Mouse (Mus musculus): ENCODE measurements around the gene Zbtb22. TPM values are rescaled to one million over a fixed set of nuclear protein-coding genes. Genes with fewer than 3 reads are reported as not detected.
"Not testable (repeated sequence)": the region's sequence is repeated elsewhere in the genome, so short reads cannot be mapped to it uniquely, and the experiment has no call there.

Zbtb22 gene
- polyA plus RNA-seq, 1 experiment: 92.1 TPM

GRCm38 (mm10) chr17:33892429-33892828 is 23.3 kb upstream of the Zbtb22 start:
- 33% methylated on average over 7 of the region's 7 CpGs for WGBS
- Histone ChIP-seq H3K4me3 (replicated peaks; ENCODE audit: extremely low read depth, low read depth, low read length) (no peak overlapping the region), H3K4me1 (ENCODE audit: control insufficient read depth, insufficient read depth, low read length) (0 out of 2 replicates have a peak, but pooled peaks cover 3% of the 10 kb centered on the region)
- TF ChIP-seq CTCF (IDR thresholded peaks at IDR 0.05; ENCODE audit: insufficient read depth, low read length) (no peak), POLR2A (IDR thresholded peaks at IDR 0.05; ENCODE audit: borderline replicate concordance, extremely low read depth, low read depth, low read length) (no peak)
- no peak for DNase-seq

- 70% methylated on average over 4 of the region's 4 CpGs for WGBS
Observed at GRCm38 (mm10) chr17:33893011-33893410, 22.7 kb upstream of the Zbtb22 start.

DNA sequence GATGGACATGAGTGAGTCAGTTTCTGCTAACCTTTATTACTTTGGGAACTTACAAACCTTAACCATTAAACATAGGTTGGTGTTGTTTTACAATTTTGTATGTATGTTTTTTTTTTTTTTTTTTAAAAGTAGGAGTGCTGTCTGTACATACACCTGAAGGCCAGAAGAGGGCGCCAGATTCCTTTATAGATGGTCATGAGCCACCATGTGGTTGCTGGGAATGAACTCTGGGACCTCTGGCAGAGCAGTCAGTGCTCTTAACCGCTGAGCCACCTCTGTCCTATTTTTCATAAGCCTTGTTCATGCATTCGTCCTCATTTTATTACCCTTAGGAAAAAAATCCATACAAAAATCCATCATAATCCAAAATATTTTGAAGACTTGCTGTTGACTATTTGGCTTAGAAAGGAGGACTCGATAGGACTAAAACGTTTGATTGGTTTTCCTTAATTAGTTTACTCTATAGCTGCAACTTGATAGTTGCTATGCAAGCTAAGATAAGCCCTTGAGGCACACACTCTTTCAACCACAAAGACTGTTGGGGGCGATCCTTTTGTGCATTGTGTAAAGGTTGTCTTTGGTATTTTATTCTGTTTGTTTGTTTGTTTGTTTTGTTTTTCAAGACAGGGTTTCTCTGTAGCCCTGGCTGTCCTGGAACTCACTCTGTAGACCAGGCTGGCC is 18.4 kb upstream of the Zbtb22 start:
- no peak for DNase-seq
- peak; percentile 54 for TF ChIP-seq CTCF (IDR thresholded peaks at IDR 0.05; ENCODE audit: insufficient read depth, low read length)
- no peak for TF ChIP-seq POLR2A (IDR thresholded peaks at IDR 0.05; ENCODE audit: borderline replicate concordance, extremely low read depth, low read depth, low read length)
- Histone ChIP-seq H3K4me1 (ENCODE audit: control insufficient read depth, insufficient read depth, low read length) (no peaks in the 10 kb centered on the region), H3K4me3 (replicated peaks; ENCODE audit: extremely low read depth, low read depth, low read length) (no peak overlapping the region)
- 42% methylated on average over 6 of the region's 6 CpGs for WGBS

More at GRCm38 (mm10) chr17:33893011-33893410, 22.7 kb upstream of the Zbtb22 start:
- not testable (repeated sequence) for H3K4me3 ChIP-seq (replicated peaks; ENCODE audit: extremely low read depth, low read depth, low read length); DNase-seq; H3K4me1 ChIP-seq (ENCODE audit: control insufficient read depth, insufficient read depth, low read length)

DNA sequence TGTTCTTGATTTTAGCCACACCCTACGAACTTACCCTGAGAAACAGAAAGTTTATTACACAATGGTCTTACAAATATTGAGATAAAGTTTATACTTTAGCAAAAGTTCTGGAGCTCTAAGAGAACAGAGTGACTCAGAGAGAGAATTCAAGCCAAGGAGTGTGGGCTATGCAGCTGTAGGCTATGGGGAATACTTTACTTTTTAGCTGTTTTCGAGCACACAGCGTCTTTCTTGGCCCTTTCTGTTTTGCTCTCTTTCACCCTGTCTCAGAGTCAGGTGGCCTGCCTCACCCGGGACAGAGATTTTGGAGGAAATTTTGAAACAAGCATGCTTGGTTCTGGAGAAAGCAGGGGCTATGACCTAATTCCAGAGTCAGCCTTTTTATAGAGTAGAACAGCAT is 17.5 kb upstream of the Zbtb22 start:
- H3K4me1 ChIP-seq (ENCODE audit: control insufficient read depth, insufficient read depth, low read length); DNase-seq; H3K4me3 ChIP-seq (replicated peaks; ENCODE audit: extremely low read depth, low read depth, low read length): not testable (repeated sequence)
- WGBS: 71% methylated on average over 4 of the region's 4 CpGs

DNA sequence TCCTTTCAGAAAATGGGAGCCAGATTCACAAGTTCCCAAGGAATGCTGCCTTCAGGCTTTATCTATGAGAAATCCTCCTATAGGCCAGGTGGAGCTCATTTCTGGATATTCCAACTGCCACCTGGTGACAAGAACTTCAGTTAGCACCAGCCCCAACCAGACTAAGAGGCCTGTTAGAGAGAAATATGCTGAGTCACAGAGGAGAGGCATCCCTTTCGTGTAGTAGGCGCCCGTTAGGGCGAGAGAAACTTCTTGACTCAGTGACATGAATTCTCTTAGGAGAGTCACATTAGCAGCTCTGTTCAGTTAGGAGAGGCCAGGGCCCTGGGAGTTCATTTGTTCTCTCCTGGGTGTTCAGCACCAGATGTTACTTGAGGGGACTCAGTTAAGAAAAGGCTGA is 16.1 kb upstream of the Zbtb22 start:
- no peak for TF ChIP-seq POLR2A (IDR thresholded peaks at IDR 0.05; ENCODE audit: borderline replicate concordance, extremely low read depth, low read depth, low read length)
- TF ChIP-seq CTCF (IDR thresholded peaks at IDR 0.05; ENCODE audit: insufficient read depth, low read length): no peak
- Histone ChIP-seq H3K4me1 (ENCODE audit: control insufficient read depth, insufficient read depth, low read length) (no peaks in the 10 kb centered on the region), H3K4me3 (replicated peaks; ENCODE audit: extremely low read depth, low read depth, low read length) (no peak overlapping the region)
- DNase-seq: no peak
- 72% methylated on average over 4 of the region's 4 CpGs for WGBS

DNA sequence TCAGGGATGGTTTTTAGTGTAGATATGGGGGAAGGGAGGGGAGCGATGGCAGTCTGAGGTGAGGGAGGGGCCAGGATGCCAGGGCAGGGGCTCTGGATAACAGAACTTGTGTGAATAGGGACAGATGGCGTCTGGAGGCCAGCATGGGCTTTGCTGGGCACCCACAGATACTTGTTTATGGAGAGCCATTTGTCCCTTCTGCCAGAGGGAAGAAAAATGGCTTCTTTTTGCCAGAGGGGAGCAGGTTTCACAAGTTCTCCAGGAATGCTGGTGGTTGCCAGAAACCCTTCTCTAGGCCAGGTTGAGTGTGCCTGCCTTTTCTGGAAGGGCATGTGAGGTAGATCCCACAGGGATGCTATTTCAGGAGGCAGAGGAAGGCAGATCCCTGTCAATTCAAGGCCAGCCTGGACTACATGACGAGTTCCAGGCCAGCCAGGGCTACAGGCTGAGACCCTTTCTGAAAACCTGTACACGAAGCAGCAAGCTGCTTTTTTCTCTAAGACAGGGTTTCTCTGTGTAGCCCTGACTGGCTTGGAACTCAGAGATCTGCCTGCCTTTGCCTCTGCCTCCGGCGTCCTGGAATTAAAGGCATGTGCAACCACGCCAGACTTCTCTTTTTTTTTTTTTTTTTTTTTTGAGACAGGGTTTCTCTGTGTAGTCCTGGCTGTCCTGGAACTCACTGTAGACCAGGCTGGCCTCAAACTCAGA is 15.3 kb upstream of the Zbtb22 start:
- no peak for TF ChIP-seq POLR2A (IDR thresholded peaks at IDR 0.05; ENCODE audit: borderline replicate concordance, extremely low read depth, low read depth, low read length)
- no peak for TF ChIP-seq CTCF (IDR thresholded peaks at IDR 0.05; ENCODE audit: insufficient read depth, low read length)
- Histone ChIP-seq H3K4me1 (ENCODE audit: control insufficient read depth, insufficient read depth, low read length) (no peaks in the 10 kb centered on the region), H3K4me3 (replicated peaks; ENCODE audit: extremely low read depth, low read depth, low read length) (no peak overlapping the region)
- WGBS: 68% methylated on average over 7 of the region's 7 CpGs
- DNase-seq: no peak

DNA sequence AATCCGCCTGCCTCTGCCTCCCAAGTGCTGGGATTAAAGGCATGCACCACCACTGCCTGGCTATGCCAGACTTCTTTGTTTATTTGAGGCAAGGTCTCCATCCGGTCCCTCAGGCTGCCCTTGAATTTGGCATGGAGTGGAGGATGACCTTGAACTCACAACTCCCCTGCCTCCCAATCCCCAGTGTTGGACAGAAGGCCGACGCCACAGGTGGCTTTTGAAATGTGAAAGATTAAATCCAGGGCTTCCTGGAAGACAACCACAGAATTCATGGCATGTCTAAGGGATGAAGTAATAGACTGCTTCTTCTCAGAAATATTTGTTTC is 14.8 kb upstream of the Zbtb22 start:
- TF ChIP-seq CTCF (IDR thresholded peaks at IDR 0.05; ENCODE audit: insufficient read depth, low read length): no peak
- no peak for TF ChIP-seq POLR2A (IDR thresholded peaks at IDR 0.05; ENCODE audit: borderline replicate concordance, extremely low read depth, low read depth, low read length)

DNA sequence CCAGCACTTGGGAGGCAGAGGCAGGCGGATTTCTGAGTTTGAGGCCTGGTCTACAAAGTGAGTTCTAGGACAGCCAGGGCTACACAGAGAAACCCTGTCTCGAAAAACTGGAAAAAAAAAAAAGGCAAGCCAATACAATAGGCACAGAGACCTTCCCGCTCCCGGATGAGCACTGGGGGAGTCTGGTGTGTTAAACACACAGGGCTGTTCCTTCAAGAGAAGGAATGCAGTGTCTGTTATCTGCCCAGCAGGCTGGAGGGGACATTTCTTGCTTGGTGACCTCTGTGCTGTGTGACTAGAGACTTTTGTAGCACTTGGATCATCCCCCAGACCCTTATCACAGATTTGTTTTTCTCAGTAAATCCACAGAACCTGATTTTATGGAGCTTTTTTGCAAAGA is 14.1 kb upstream of the Zbtb22 start:
- WGBS: 49% methylated on average over 4 of the region's 4 CpGs
- H3K4me3 ChIP-seq (replicated peaks; ENCODE audit: extremely low read depth, low read depth, low read length): no peak overlapping the region
- DNase-seq: no peak
- no peaks in the 10 kb centered on the region for H3K4me1 ChIP-seq (ENCODE audit: control insufficient read depth, insufficient read depth, low read length)
- no peak for TF ChIP-seq POLR2A (IDR thresholded peaks at IDR 0.05; ENCODE audit: borderline replicate concordance, extremely low read depth, low read depth, low read length)
- TF ChIP-seq CTCF (IDR thresholded peaks at IDR 0.05; ENCODE audit: insufficient read depth, low read length): no peak

More for the DNA sequence above, 14.8 kb upstream of the Zbtb22 start:
- Histone ChIP-seq H3K4me3 (replicated peaks; ENCODE audit: extremely low read depth, low read depth, low read length) (no peak overlapping the region), H3K4me1 (ENCODE audit: control insufficient read depth, insufficient read depth, low read length) (no peaks in the 10 kb centered on the region)
- DNase-seq: no peak
- 79% methylated on average over 4 of the region's 4 CpGs for WGBS

- 55% methylated on average over 4 of the region's 4 CpGs for WGBS
- Histone ChIP-seq H3K4me3 (replicated peaks; ENCODE audit: extremely low read depth, low read depth, low read length) (no peak overlapping the region), H3K4me1 (ENCODE audit: control insufficient read depth, insufficient read depth, low read length) (no peaks in the 10 kb centered on the region)
- no peak for TF ChIP-seq POLR2A (IDR thresholded peaks at IDR 0.05; ENCODE audit: borderline replicate concordance, extremely low read depth, low read depth, low read length)
- no peak for TF ChIP-seq CTCF (IDR thresholded peaks at IDR 0.05; ENCODE audit: insufficient read depth, low read length)
- no peak for DNase-seq
Observed at GRCm38 (mm10) chr17:33902079-33902478, 13.6 kb upstream of the Zbtb22 start.

GRCm38 (mm10) chr17:33902491-33902890 is 13.2 kb upstream of the Zbtb22 start:
- 46% methylated on average over 7 of the region's 7 CpGs for WGBS
- TF ChIP-seq POLR2A (IDR thresholded peaks at IDR 0.05; ENCODE audit: borderline replicate concordance, extremely low read depth, low read depth, low read length) (no peak), CTCF (IDR thresholded peaks at IDR 0.05; ENCODE audit: insufficient read depth, low read length) (no peak)
- H3K4me3 ChIP-seq (replicated peaks; ENCODE audit: extremely low read depth, low read depth, low read length): no peak overlapping the region
- H3K4me1 ChIP-seq (ENCODE audit: control insufficient read depth, insufficient read depth, low read length): no peaks in the 10 kb centered on the region
- DNase-seq: no peak

DNA sequence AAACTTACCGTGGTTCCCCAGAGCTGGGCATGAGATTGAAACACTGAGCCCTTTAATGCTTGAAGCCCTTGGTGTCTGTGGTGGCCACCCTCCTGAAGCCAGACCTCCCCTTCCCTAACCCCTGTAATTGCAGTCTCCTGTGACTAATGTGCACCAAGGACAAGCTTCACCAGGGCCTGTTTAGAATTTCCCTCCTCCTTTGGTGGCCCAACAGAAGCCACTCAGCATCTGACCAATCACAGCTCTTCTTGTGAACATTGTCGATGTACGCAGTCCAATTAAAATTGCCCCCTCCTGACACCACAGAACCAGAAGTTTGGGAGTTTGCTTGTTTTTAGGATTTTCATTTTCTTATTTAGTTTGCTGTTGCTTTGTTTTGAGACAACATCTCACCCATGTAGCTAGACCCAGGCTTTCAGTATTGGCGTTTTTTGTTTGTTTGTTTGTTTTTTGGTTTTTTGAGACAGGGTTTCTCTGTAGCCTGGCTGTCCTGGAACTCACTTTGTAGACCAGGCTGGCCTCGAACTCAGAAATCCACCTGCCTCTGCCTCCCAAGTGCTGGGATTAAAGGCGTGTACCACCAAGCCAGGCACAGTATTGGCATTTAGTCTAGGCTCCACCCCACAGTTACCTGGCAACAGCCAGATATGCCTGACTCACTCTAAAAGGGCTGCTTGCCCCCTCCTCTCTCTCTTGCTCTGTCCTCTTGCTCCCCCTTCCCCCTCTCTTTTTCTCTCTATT is 11.6 kb upstream of the Zbtb22 start:
- H3K4me3 ChIP-seq (replicated peaks; ENCODE audit: extremely low read depth, low read depth, low read length); DNase-seq; H3K4me1 ChIP-seq (ENCODE audit: control insufficient read depth, insufficient read depth, low read length): not testable (repeated sequence)
- WGBS: 74% methylated on average over 6 of the region's 6 CpGs

DNA sequence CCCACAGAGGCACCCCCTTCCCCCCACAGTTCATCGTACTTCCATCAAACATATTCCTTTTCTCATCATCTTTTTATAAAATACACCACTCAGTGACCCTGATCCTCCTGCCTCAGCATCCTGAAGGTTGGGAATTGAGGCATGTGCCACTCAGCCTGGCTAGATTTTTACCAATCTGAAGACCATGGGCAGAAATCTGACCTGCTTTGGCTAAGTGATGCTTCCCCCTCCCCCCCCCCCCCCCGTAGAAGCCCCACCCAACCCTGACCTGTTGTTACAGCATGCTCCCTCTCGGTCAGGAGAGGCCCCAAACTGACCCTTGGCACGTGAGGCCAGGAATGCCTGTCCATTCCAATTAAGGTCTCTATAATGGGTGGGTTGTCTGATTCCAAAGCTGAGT is 10.9 kb upstream of the Zbtb22 start, which contains the start of gene Platr17:
Gene Platr17, plus strand, starts transcription at position 301 of the 400 bp plus-strand sequence.
- not testable (repeated sequence) for DNase-seq; H3K4me1 ChIP-seq (ENCODE audit: control insufficient read depth, insufficient read depth, low read length); H3K4me3 ChIP-seq (replicated peaks; ENCODE audit: extremely low read depth, low read depth, low read length)
- 47% methylated on average over 4 of the region's 4 CpGs for WGBS
